8 mouse cellular contexts compared by ENCODE assay signal in genomic region chr2:12418121-12418520, GRCm38 (mm10). TPM values are rescaled to one million over a fixed set of nuclear protein-coding genes. Genes with fewer than 3 reads are reported as not detected.
DNase-seq lines count a peak whose midpoint lies in the region; ATAC-seq and TF ChIP-seq lines count a peak whose summit lies in the region.

No protein-coding gene starts in this region.

- TF ChIP-seq CTCF in bone marrow, adult 2 months (IDR thresholded peaks at IDR 0.05; ENCODE audit: control insufficient read depth, insufficient read depth, low read length) = no peak
- no peak for TF ChIP-seq CTCF in small intestine, adult 2 months (IDR thresholded peaks at IDR 0.05; ENCODE audit: extremely low read depth, insufficient read length, insufficient replicate concordance, low read depth, low read length)

- peak; percentile 8; the same call in 1 of the 2 replicates for ATAC-seq in hindbrain, embryonic 11.5 days (ENCODE audit: low FRiP score)
- ATAC-seq in lung, embryonic 15.5 days (ENCODE audit: borderline replicate concordance, extremely low read depth, low FRiP score, low TSS enrichment) = no peak

- no peaks in the 10 kb centered on the region for H3K36me3 ChIP-seq in hindbrain, embryonic 11.5 days (ENCODE audit: control insufficient read depth, insufficient read depth, low read length)
- no peaks in the 10 kb centered on the region for H3K36me3 ChIP-seq in lung, embryonic 15.5 days
- H3K36me3 ChIP-seq in small intestine, adult 2 months (ENCODE audit: control insufficient read depth, insufficient read depth, low read length) = no peaks in the 10 kb centered on the region

- intact Hi-C loops in left cerebral cortex, postnatal 25 days (cut with DNase I) = no loop called here

- H3K9me3 ChIP-seq in hindbrain, embryonic 11.5 days (ENCODE audit: control insufficient read depth, low read length) = no peaks in the 10 kb centered on the region
- no peaks in the 10 kb centered on the region for H3K9me3 ChIP-seq in lung, embryonic 15.5 days

- no peak overlapping the region for H3K27ac ChIP-seq in bone marrow, adult 2 months (ENCODE audit: control insufficient read depth, insufficient read depth, low read depth, low read length, poor library complexity)
- H3K27ac ChIP-seq in hindbrain, embryonic 11.5 days (ENCODE audit: low read depth, low read length) = no peak overlapping the region
- no peak overlapping the region for H3K27ac ChIP-seq in lung, embryonic 15.5 days
- H3K27ac ChIP-seq in small intestine, adult 2 months (ENCODE audit: insufficient read depth, low read depth, low read length) = no peak overlapping the region

- peak overlapping the region; percentile 75 for H3K4me2 ChIP-seq in hindbrain, embryonic 11.5 days (replicated peaks; ENCODE audit: low read depth, low read length)
- H3K4me2 ChIP-seq in lung, embryonic 15.5 days = peak overlapping the region; percentile 83

- H3K27me3 ChIP-seq in hindbrain, embryonic 11.5 days (ENCODE audit: control insufficient read depth, insufficient read depth, low read length) = no peaks in the 10 kb centered on the region
- no peaks in the 10 kb centered on the region for H3K27me3 ChIP-seq in lung, embryonic 15.5 days
- no peaks in the 10 kb centered on the region for H3K27me3 ChIP-seq in small intestine, adult 2 months (ENCODE audit: control insufficient read depth, insufficient read depth, low read length)

- DNase-seq in kidney, adult 9 months = peak; percentile 15
- DNase-seq in kidney, postnatal 10 days = no peak
- DNase-seq in hindbrain, embryonic 11.5 days (ENCODE audit: low spot score) = no peak
- DNase-seq in left cerebral cortex, postnatal 25 days (ENCODE audit: low spot score in 2 of 2) = no peak
- no peak for DNase-seq in layer of hippocampus, adult 9-11 months

- no peak for TF ChIP-seq POLR2A in bone marrow, adult 2 months (IDR thresholded peaks at IDR 0.05; ENCODE audit: borderline replicate concordance, control insufficient read depth, low read depth, low read length)
- TF ChIP-seq POLR2A in small intestine, adult 2 months (IDR thresholded peaks at IDR 0.05; ENCODE audit: low read depth, low read length) = no peak

- WGBS in bone marrow, adult 2 months = 46% methylated on average over 8 of the region's 8 CpGs
- WGBS in hindbrain, embryonic 11.5 days = 51% methylated on average over 8 of the region's 8 CpGs
- 16% methylated on average over 8 of the region's 8 CpGs for WGBS in lung, embryonic 15.5 days
- WGBS in small intestine, adult 2 months = 30% methylated on average over 8 of the region's 8 CpGs

- no peaks in the 10 kb centered on the region for H3K4me1 ChIP-seq in bone marrow, adult 2 months (ENCODE audit: control insufficient read depth, insufficient read depth, low read length)
- no peaks in the 10 kb centered on the region for H3K4me1 ChIP-seq in hindbrain, embryonic 11.5 days (replicated peaks; ENCODE audit: control insufficient read depth, insufficient read depth, low read length)
- peaks cover 6% of the 10 kb centered on the region; the same call in 1 of the 2 replicates for H3K4me1 ChIP-seq in lung, embryonic 15.5 days
- peaks cover 5% of the 10 kb centered on the region; the same call in 1 of the 2 replicates for H3K4me1 ChIP-seq in small intestine, adult 2 months (ENCODE audit: control insufficient read depth, insufficient read depth, insufficient read length, low read length)

- peak overlapping the region; percentile 79 for H3K4me3 ChIP-seq in bone marrow, adult 2 months (replicated peaks; ENCODE audit: control insufficient read depth, low read depth, low read length)
- H3K4me3 ChIP-seq in hindbrain, embryonic 11.5 days (ENCODE audit: low read depth, low read length) = peak overlapping the region; percentile 85
- peak overlapping the region; percentile 87 for H3K4me3 ChIP-seq in lung, embryonic 15.5 days
- H3K4me3 ChIP-seq in small intestine, adult 2 months (ENCODE audit: low read depth, low read length) = peak overlapping the region; percentile 77; the same call in 1 of the 2 replicates

- H3K9ac ChIP-seq in hindbrain, embryonic 11.5 days (ENCODE audit: low read depth, low read length) = peak overlapping the region; percentile 76; the same call in 1 of the 2 replicates
- peak overlapping the region; percentile 69 for H3K9ac ChIP-seq in lung, embryonic 15.5 days

RNA-seq across cellular contexts. Expression of gene Mindy3, which starts 1.1 kb away (rescaled TPM):
- polyA plus RNA-seq in bone marrow, adult 2 months (2011; ENCODE audit: insufficient read depth, insufficient read length, low replicate concordance, missing spikeins) = 11.5 and 21.1 TPM in 2 replicates
- 51.4 and 53.8 TPM in 2 replicates for polyA plus RNA-seq in hindbrain, embryonic 11.5 days (2014; fragmentation: Nextera tagmentation; extraction: Ambion mirVana)
- 31.1 and 33.0 TPM in 2 replicates for polyA plus RNA-seq in lung, embryonic 15.5 days (2015; fragmentation: Nextera tagmentation; extraction: Ambion mirVana)
- 39.4 and 70.3 TPM in 2 replicates for polyA plus RNA-seq in small intestine, adult 2 months (2012; rRNA removed)
- 10 to 100 TPM; 52.1 to 54.8 TPM for total RNA-seq in left cerebral cortex, postnatal 25 days (2021)
